Mouse (Mus musculus) stomach, postnatal 0 days (tissue): ENCODE data around the gene Dcun1d5.

Source experiments
- CTCF ChIP-seq: IDR thresholded peaks from 2 replicates; pipeline ENCODE4 v1.5.1; 2016; ENCODE audit warnings: antibody characterized with exemption, low read depth, mild to moderate bottlenecking, moderate library complexity
- EP300 ChIP-seq: optimal IDR thresholded peaks from 2 replicates; pipeline ENCODE3; 2016; ENCODE audit warnings: antibody characterized with exemption

- TF ChIP-seq EP300 (no peak), CTCF (peak; percentile 58)
Observed at GRCm38 (mm10) chr9:7221024-7221423, 36.7 kb downstream of the Dcun1d5 start.
